Mouse (Mus musculus) liver, postnatal 0 days (tissue): ENCODE measurements around the gene Adarb1.

Source experiments
- CTCF ChIP-seq: sonication (generic); IDR thresholded peaks from 2 replicates; pipeline ENCODE4 v1.5.1; 2016; ENCODE audit warnings: antibody characterized with exemption, low read depth
- EP300 ChIP-seq: IDR thresholded peaks from 2 replicates; pipeline ENCODE4 v1.6.1; 2016; ENCODE audit warnings: antibody characterized with exemption, low read depth, mild to moderate bottlenecking

DNA sequence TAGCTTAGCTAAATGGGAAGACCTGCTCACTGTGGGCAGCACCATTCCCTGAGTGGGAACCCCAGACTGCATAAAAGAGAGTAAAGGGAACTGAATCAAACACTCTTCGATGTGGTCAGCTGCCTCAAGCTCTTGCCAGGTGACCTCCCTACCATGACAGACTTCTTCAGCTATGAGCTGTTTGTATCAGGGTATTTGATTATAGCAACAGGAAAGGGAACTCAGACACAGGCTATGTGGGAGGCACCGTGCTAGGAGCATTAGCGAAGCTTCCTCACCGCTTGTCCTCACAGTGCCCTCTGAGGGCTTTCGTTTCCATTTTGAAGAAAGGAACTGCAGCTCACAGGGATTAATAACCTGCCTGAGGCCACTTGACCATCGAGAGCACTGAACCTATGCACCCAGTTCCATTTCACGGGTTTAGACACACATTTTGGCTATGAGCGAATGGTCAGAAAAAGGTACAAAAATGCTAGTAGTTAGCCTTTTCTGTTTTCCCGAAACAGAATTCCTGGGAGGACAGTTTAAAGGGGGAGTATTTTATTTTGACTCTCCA is 103.3 kb downstream of the Adarb1 start:
- TF ChIP-seq CTCF (no peak), EP300 (no peak)
